Mouse (Mus musculus): Measurements from ENCODE around the gene Kctd12b. TPM values are rescaled to one million over a fixed set of nuclear protein-coding genes. Genes with fewer than 3 reads are reported as not detected.

Gene Kctd12b
- polyA plus RNA-seq (2014; fragmentation: Nextera tagmentation; extraction: Ambion mirVana): 3.7 and 4.3 TPM in 2 replicates

GRCm38 (mm10) chrX:153695782-153696395, at the start of gene Kctd12b:
Kctd12b (minus strand) TSS chrX:153696391.
- DNase-seq (ENCODE audit: low spot score): no peak
- Histone ChIP-seq H3K4me3 (replicated peaks; ENCODE audit: low read length) (peak within 1 kb of the TSS; percentile 26), H3K27me3 (ENCODE audit: control insufficient read depth, insufficient read depth, low read length) (no peaks in the 10 kb centered on the region), H3K4me2 (replicated peaks) (peak within 1 kb of the TSS; percentile 40), H3K4me1 (replicated peaks; ENCODE audit: control insufficient read depth, insufficient read depth, low read length) (no peaks in the 10 kb centered on the region), H3K9ac (peak within 1 kb of the TSS; percentile 39), H3K9me3 (ENCODE audit: control insufficient read depth, low read length) (no peaks in the 10 kb centered on the region), H3K36me3 (replicated peaks; ENCODE audit: control insufficient read depth, insufficient read depth) (no peaks in the 10 kb centered on the region), H3K27ac (peak within 1 kb of the TSS; percentile 32; the same call in 1 of the 2 replicates)
- whole genome bisulfite sequencing: 16% methylated on average over 11 of the region's 11 CpGs
- no peak for ATAC-seq (ENCODE audit: low FRiP score)

- no peak for ATAC-seq (ENCODE audit: low FRiP score)
- Histone ChIP-seq H3K27ac (no peak overlapping the region), H3K4me1 (replicated peaks; ENCODE audit: control insufficient read depth, insufficient read depth, low read length) (no peaks in the 10 kb centered on the region), H3K9me3 (ENCODE audit: control insufficient read depth, low read length) (no peaks in the 10 kb centered on the region), H3K27me3 (ENCODE audit: control insufficient read depth, insufficient read depth, low read length) (no peaks in the 10 kb centered on the region), H3K36me3 (replicated peaks; ENCODE audit: control insufficient read depth, insufficient read depth) (no peaks in the 10 kb centered on the region), H3K9ac (no peak overlapping the region), H3K4me3 (replicated peaks; ENCODE audit: low read length) (no peak overlapping the region), H3K4me2 (replicated peaks) (no peak overlapping the region)
- no peak for DNase-seq (ENCODE audit: low spot score)
- WGBS: 90% methylated on average over 3 of the region's 3 CpGs
Measured at GRCm38 (mm10) chrX:153742493-153742892, 46.3 kb upstream of the Kctd12b start.

GRCm38 (mm10) chrX:153735697-153736096, 39.5 kb upstream of the Kctd12b start:
- no peaks in the 10 kb centered on the region for H3K9me3 ChIP-seq (ENCODE audit: control insufficient read depth, low read length)
- ATAC-seq (ENCODE audit: low FRiP score) (no peak), DNase-seq (ENCODE audit: low spot score) (no peak)
- H3K4me1 ChIP-seq (replicated peaks; ENCODE audit: control insufficient read depth, insufficient read depth, low read length): no peaks in the 10 kb centered on the region
- no peak overlapping the region for H3K27ac ChIP-seq
- no peak overlapping the region for H3K4me2 ChIP-seq (replicated peaks)
- no peaks in the 10 kb centered on the region for H3K27me3 ChIP-seq (ENCODE audit: control insufficient read depth, insufficient read depth, low read length)
- peaks cover 7% of the 10 kb centered on the region; the same call in 1 of the 2 replicates for H3K36me3 ChIP-seq (replicated peaks; ENCODE audit: control insufficient read depth, insufficient read depth)
- H3K4me3 ChIP-seq (replicated peaks; ENCODE audit: low read length): no peak overlapping the region
- whole genome bisulfite sequencing: 83% methylated on average over 4 of the region's 4 CpGs
- no peak overlapping the region for H3K9ac ChIP-seq

GRCm38 (mm10) chrX:153724400-153724799, 28.2 kb upstream of the Kctd12b start:
- Histone ChIP-seq H3K27me3 (ENCODE audit: control insufficient read depth, insufficient read depth, low read length) (no peaks in the 10 kb centered on the region), H3K9me3 (ENCODE audit: control insufficient read depth, low read length) (no peaks in the 10 kb centered on the region), H3K27ac (peak overlapping the region; percentile 3; the same call in 1 of the 2 replicates), H3K4me1 (replicated peaks; ENCODE audit: control insufficient read depth, insufficient read depth, low read length) (peaks cover 6% of the 10 kb centered on the region; the same call in 1 of the 2 replicates), H3K4me3 (replicated peaks; ENCODE audit: low read length) (peak overlapping the region; percentile 60), H3K36me3 (replicated peaks; ENCODE audit: control insufficient read depth, insufficient read depth) (no peaks in the 10 kb centered on the region; the same call in 1 of the 2 replicates), H3K9ac (peak overlapping the region; percentile 76), H3K4me2 (replicated peaks) (peak overlapping the region; percentile 66)
- DNase-seq (ENCODE audit: low spot score) (peak; percentile 38), ATAC-seq (ENCODE audit: low FRiP score) (peak; percentile 46; the same call in 1 of the 2 replicates)
- 27% methylated on average over 3 of the region's 3 CpGs for WGBS

GRCm38 (mm10) chrX:153723110-153723916, 27.1 kb upstream of the Kctd12b start, which contains the start of gene Nbdy:
Nbdy (plus strand) TSS chrX:153723590.
- Histone ChIP-seq H3K27ac (peak within 1 kb of the TSS; percentile 86), H3K4me1 (replicated peaks; ENCODE audit: control insufficient read depth, insufficient read depth, low read length) (peaks cover 6% of the 10 kb centered on the region; the same call in 1 of the 2 replicates), H3K36me3 (replicated peaks; ENCODE audit: control insufficient read depth, insufficient read depth) (no peaks in the 10 kb centered on the region; the same call in 1 of the 2 replicates), H3K27me3 (ENCODE audit: control insufficient read depth, insufficient read depth, low read length) (no peaks in the 10 kb centered on the region), H3K4me2 (replicated peaks) (peak within 1 kb of the TSS; percentile 66), H3K9ac (peak within 1 kb of the TSS; percentile 76), H3K4me3 (replicated peaks; ENCODE audit: low read length) (peak within 1 kb of the TSS; percentile 60), H3K9me3 (ENCODE audit: control insufficient read depth, low read length) (no peaks in the 10 kb centered on the region)
- WGBS: 14% methylated on average over 32 of the region's 32 CpGs
- ATAC-seq (ENCODE audit: low FRiP score) (peak; percentile 96), DNase-seq (ENCODE audit: low spot score) (peak; percentile 65)

- WGBS: 40% methylated on average over 4 of the region's 4 CpGs
- DNase-seq (ENCODE audit: low spot score): no peak
- H3K4me1 ChIP-seq (replicated peaks; ENCODE audit: control insufficient read depth, insufficient read depth, low read length): no peaks in the 10 kb centered on the region
- no peaks in the 10 kb centered on the region for H3K27me3 ChIP-seq (ENCODE audit: control insufficient read depth, insufficient read depth, low read length)
- H3K9me3 ChIP-seq (ENCODE audit: control insufficient read depth, low read length): no peaks in the 10 kb centered on the region
- H3K36me3 ChIP-seq (replicated peaks; ENCODE audit: control insufficient read depth, insufficient read depth): no peaks in the 10 kb centered on the region
- H3K9ac ChIP-seq: no peak overlapping the region
- no peak overlapping the region for H3K4me2 ChIP-seq (replicated peaks)
- H3K27ac ChIP-seq: no peak overlapping the region
- ATAC-seq (ENCODE audit: low FRiP score): no peak
- no peak overlapping the region for H3K4me3 ChIP-seq (replicated peaks; ENCODE audit: low read length)
Measured at GRCm38 (mm10) chrX:153719602-153720001, 23.4 kb upstream of the Kctd12b start.

- no peak for ATAC-seq (ENCODE audit: low FRiP score)
- Histone ChIP-seq H3K9ac (no peak overlapping the region), H3K4me1 (replicated peaks; ENCODE audit: control insufficient read depth, insufficient read depth, low read length) (no peaks in the 10 kb centered on the region), H3K4me3 (replicated peaks; ENCODE audit: low read length) (no peak overlapping the region), H3K4me2 (replicated peaks) (no peak overlapping the region), H3K27me3 (ENCODE audit: control insufficient read depth, insufficient read depth, low read length) (no peaks in the 10 kb centered on the region), H3K36me3 (replicated peaks; ENCODE audit: control insufficient read depth, insufficient read depth) (no peaks in the 10 kb centered on the region), H3K9me3 (ENCODE audit: control insufficient read depth, low read length) (no peaks in the 10 kb centered on the region), H3K27ac (no peak overlapping the region)
- no peak for DNase-seq (ENCODE audit: low spot score)
- 88% methylated on average over 2 of the region's 2 CpGs for WGBS
Measured at GRCm38 (mm10) chrX:153716716-153717115, 20.5 kb upstream of the Kctd12b start.

- ATAC-seq (ENCODE audit: low FRiP score): no peak
- Histone ChIP-seq H3K27me3 (ENCODE audit: control insufficient read depth, insufficient read depth, low read length) (no peaks in the 10 kb centered on the region), H3K27ac (no peak overlapping the region), H3K9ac (no peak overlapping the region), H3K36me3 (replicated peaks; ENCODE audit: control insufficient read depth, insufficient read depth) (no peaks in the 10 kb centered on the region), H3K9me3 (ENCODE audit: control insufficient read depth, low read length) (no peaks in the 10 kb centered on the region), H3K4me1 (replicated peaks; ENCODE audit: control insufficient read depth, insufficient read depth, low read length) (no peaks in the 10 kb centered on the region), H3K4me2 (replicated peaks) (no peak overlapping the region), H3K4me3 (replicated peaks; ENCODE audit: low read length) (no peak overlapping the region)
- 32% methylated on average over 4 of the region's 4 CpGs for WGBS
- peak; percentile 41 for DNase-seq (ENCODE audit: low spot score)
Measured at GRCm38 (mm10) chrX:153707735-153708134, 11.5 kb upstream of the Kctd12b start.

- H3K9me3 ChIP-seq (ENCODE audit: control insufficient read depth, low read length): no peaks in the 10 kb centered on the region
- H3K27me3 ChIP-seq (ENCODE audit: control insufficient read depth, insufficient read depth, low read length): no peaks in the 10 kb centered on the region
- H3K4me2 ChIP-seq (replicated peaks): no peak overlapping the region
- no peak overlapping the region for H3K27ac ChIP-seq
- H3K36me3 ChIP-seq (replicated peaks; ENCODE audit: control insufficient read depth, insufficient read depth): no peaks in the 10 kb centered on the region
- ATAC-seq (ENCODE audit: low FRiP score): no peak
- H3K9ac ChIP-seq: no peak overlapping the region
- WGBS: 69% methylated on average over 3 of the region's 3 CpGs
- DNase-seq (ENCODE audit: low spot score): no peak
- H3K4me3 ChIP-seq (replicated peaks; ENCODE audit: low read length): no peak overlapping the region
- no peaks in the 10 kb centered on the region for H3K4me1 ChIP-seq (replicated peaks; ENCODE audit: control insufficient read depth, insufficient read depth, low read length)
Measured at GRCm38 (mm10) chrX:153700463-153700862, 4.3 kb upstream of the Kctd12b start.
